Mouse (Mus musculus) thymus, adult 18-20 months (tissue): ENCODE measurements around the gene Il20.

ENCODE experiments used
- DNase-seq, 2 experiments: peaks; one replicate each; pipeline ENCODE4 v3.0.0; 2022; ENCODE audit warnings: mixed read lengths in 2 of 2

Gene Il20

DNA sequence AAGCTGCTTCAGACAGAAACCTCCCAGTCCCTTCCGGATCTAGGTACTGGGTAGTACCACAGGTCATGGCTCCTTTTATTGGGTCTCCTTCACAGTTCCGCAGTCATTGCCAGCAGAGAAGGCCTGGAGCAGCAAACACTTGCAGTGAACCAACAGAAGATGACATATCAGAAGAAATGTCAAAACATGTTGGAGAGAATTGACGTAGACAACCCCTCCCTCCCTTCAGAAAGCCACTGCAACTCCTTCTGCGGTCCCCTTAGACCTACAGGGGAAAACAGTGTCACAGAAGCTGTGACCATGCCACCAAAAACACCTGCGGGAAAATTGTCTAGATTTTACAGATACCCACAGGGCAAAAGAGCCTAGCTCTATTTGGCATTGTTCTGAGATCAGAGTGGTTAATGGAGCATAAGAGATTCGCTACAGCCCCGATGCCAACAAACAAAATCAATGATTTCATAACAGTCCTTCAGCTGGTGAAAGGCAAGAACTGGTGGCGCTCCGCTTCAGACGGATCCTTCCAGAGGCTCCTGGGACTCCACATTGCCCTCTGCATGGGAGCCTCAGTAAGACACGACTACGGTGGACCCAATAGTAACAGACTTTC lies at the start of gene Il20:
Gene Il20 (minus strand): TSS at position 51 of the 610 bp plus-strand sequence.
- DNase-seq = no peak

DNA sequence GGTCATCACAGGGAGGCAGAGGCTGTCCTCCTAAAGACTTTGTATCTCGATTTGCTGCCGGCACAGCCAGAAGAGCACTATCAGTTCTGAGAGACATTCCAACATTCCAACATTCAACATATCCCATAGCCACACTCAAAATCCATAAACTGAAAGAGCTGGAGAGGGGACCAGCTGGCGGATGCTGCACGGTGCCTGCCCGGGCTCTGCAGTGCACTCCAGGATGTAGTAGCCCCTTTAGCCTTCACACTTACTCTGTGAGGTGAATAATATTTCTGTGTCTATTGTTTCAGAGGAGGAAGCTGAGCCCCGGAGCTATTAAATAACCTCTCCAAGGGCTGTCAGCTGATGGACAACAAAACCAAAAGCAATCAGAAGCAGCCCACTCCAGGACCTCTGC lies 35.7 kb upstream of the Il20 start:
- DNase-seq = no peak

DNA sequence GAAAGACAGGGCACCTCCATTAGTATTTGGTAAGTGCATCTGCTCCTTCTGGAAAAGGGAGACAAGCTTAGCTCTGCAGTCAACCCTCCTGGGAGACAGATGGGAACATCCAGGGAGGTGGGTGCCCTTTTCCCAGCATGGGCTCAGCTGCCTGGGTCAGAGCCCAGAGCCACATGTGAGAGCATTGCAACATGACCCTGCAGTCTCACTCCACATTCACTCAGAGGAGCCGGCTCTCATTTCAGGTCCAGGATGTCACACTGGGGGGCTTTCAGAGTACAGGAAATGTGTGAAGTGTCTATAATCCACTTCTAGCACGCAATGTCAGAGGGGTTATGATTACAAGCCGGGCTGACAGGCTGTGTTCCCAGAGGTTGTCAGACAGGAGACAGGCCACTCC lies 30.6 kb upstream of the Il20 start:
- DNase-seq = no peak

DNA sequence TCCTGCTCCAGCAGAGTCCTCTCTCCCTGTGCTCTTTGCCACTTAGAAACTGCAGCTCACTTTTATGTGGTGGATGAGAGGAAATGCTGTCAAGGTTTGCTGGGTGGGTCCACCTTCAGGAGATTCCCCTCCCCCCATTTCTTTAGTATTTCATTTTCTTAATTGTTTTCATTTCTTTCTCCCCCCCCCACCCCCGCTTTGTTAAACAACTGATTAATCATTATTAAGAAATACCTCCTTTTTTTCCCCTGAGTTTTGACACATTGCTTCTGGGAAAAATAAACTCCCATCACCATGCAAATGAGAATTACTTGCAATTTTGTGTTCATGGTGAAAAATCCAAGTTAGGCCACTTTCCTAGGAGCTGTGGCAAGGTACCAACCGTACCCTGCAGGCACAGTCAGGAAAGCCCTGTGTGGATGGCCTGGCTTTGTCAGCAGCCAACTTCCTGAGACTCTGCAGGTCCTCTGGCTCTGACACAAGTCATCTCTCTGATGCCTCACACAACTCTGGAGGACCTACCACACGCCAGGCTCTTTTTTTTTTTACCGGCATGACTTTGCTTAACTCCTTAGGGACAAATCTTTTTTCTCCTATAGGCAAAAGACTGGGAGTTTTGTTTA lies 28.9 kb upstream of the Il20 start, which contains the start of gene Il19:
Gene Il19 (minus strand): TSS at position 51 of the 623 bp plus-strand sequence.
- no peak for DNase-seq

DNA sequence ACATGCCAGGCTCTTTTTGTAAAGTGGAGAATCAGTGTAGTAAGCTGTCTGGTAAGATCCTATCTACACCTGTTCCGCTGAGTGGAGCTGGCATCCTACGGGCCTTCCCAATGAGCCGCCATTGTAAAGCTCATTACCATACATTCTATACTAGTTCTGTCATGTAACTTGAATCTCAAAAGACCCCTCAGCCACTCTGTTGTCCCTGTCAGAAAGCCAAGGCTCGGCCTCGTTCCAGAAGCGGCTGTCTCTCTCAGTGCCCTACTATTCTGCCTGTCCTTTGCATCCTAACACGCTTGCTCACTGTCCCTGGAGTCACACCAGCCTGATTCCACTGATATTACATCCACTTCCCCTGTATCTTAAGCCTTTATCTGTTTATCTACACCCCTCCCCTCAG lies 26.9 kb upstream of the Il20 start:
- DNase-seq = no peak

DNA sequence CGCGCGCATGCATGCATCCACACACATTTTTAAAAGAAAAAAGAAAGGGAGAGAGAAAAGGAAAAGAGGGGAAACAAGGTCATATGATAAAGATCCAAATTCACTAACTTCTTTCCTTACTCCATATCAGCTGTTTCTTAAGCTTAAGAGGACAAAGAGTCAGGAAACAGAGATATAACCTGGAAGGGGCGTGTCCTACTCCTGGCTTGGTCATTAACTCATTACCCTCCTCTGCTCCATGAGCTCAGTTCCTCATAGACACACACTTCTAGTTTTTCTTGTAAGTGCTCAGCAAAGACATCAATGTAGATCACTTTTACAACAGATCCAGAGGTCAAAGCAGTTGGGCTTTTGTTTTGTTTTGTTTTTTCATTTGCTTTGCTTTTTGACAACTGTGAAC lies 25.9 kb upstream of the Il20 start:
- no peak for DNase-seq

DNA sequence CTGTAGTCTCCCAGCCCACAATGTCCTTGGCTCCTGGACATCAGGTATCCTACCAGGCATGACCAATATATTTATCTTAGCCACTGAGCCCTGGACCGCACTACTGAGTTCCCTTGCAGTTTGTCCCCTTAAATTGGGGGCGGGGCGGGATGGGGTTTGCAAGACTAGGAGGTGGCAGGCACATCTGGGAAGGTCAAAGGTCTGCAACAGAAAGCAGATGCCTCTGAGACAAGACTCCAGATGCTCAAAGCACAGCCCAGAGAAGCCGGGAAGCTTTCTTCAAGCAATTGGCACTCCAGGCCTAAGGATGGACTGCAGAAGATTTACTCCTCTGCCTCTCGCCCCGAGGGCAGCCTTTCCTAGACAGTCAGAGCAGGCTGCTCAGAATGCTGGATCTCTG lies 25.1 kb upstream of the Il20 start:
- no peak for DNase-seq

DNA sequence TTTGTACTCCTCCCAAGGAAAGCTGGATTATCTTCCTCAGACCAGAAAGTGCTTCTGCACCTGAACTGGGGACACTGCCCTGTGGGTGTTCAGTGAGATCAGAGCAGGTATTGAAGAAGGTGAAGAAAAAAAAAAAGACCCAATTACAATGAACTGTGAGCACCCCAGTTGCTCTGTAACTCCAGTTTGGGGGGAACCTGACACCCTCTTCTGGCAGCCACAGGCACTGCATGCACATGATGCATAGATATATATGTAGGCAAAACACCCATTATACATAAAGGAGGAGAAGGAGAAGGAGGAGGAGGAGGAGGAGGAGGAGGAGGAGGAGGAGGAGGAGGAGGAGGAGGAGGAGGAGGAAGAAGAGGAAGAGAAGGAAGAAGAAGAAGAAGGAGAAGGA lies 15.2 kb upstream of the Il20 start:
- no peak for DNase-seq

DNA sequence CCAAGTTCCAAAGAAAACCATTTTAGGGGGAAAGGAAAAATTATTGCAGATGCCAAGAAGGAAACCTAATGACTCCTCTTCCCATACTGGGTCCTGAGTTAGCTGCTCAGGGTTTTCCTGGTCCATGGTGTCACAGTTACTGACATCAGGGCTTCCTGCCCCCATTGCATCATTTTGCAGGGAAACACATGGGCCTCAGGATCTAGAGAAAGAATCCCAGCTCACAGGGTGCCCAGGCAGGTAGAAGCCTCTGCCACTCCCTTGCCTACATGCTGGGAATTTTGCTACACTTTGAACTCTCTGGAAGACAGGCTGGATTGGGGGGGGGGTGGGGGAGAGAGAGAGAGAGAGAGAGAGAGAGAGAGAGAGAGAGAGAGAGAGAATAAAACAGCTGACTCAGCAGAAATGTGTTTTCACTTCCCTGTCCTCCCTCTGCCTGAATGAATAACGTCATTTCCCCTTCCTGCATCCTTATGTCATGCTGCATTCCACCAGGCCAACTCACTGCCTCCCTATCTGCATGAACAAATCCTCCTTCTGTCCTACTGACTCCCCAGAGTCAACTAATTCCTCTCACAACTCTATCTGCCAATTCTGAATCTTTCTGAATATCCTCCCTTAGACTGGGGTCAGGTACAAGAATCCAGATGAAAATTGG lies 7.2 kb upstream of the Il20 start:
- no peak for DNase-seq

DNA sequence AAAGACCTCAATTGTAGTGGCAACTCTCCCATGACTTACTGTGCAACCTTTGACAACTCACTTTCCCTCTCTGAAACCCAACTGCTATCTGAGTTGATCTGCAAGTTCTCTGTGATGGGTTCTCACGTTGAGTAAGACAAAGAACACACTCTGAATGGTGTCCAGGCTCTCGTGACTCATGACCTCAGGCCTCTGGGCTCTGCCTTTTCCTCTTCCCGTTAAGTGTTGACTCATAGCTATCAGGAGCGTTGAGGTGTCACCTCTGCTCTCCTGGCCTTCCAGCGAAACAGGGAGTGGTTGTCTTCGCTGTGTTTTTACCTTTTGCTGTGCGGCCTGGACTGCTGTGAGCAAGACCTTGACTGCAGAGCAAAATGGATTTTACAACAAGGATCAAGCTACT lies 8.7 kb downstream of the Il20 start:
- no peak for DNase-seq

DNA sequence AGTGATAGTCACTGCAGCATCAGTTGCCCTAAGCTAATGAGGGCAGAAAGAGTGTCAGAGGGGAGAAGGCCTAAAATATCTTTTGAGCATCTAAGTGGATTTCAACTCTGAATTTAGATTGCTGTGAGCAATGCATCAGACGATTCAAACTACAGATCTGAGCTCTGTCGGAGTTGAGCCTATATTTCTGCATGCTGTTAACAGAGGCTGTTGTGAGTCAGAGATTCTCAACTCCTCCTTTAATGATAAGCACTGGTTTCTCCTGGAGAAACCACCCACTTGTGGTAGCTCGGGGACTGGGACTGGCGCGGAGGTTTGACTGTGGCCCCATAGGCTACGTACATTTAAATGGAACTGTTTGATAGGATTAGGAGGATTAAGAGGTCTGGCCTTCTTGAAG lies 16.8 kb downstream of the Il20 start:
- DNase-seq = no peak

DNA sequence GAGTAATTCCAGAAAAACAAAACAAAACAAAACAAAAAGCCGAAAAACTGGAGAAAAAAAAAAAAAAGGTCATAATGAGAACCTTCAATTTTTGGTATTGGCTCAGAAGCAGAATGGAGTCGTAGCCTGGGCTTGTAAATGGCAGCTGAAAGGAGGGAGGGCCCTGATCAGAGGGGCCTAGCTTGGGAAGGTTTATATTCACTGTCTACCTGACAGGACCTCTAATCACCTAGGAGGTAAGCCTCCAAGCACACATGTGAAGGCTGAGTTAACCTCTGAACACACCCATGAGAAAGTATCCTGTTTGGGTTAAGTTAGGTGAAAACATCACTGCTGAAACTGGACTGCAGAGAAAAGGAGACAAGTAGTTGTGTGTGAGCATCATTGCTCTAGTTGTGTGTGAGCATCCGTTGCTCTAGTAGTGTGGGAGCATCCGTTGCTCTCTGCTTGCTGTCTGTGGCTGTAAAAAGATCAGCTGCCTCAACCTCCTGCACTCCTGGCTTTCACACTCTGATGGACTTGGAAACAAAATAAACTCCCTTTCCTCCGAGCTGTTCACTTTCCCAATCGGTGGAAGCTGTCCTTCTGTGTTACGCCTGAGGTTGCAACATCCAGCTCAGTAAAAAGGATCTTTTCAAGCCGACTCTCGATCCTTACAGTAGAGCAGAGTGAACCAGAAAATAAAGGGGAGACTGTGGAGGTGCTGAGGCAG lies 17.8 kb downstream of the Il20 start:
- no peak for DNase-seq

DNA sequence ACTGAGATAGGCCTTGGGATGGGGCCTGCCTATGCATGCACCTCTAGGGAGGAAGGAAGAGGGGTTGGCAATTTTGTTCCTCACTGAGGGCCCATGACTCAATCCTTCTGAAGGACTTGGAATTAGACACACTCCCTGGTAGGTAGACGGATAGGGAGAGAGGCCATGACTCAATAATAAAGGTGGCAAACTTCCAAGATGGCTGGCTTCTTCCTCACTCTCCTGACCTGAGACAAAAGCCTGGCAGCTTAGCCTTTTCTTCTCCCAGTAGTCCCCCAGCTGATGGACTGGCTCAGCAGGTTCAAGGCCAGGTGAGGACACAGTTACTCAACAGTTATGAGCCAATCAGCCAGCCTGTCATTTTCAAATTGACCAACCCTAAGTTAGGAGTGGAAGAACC lies 18.8 kb downstream of the Il20 start:
- no peak for DNase-seq

DNA sequence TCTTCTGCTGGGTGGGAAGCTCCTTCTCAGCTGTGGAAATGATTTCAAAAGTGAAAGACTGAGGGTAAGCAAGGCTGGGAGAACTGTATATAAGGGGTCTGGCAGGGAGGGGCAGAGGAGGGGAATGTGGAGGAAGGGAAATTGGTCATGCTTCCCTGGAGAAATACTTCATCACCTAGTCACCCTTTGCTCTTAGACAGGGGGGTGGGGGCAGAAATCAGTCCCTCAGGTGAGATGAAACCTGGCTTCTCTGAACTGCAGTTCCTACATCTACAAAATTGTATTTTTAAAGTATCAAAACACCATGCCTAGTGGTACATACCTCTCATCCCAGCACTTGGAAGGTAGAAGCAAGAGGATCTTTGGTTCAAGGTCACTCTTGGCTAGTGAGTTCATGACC lies 23.9 kb downstream of the Il20 start, which contains the start of gene Il24:
Gene Il24 (minus strand): TSS at position 101 of the 400 bp plus-strand sequence.
- DNase-seq = no peak

DNA sequence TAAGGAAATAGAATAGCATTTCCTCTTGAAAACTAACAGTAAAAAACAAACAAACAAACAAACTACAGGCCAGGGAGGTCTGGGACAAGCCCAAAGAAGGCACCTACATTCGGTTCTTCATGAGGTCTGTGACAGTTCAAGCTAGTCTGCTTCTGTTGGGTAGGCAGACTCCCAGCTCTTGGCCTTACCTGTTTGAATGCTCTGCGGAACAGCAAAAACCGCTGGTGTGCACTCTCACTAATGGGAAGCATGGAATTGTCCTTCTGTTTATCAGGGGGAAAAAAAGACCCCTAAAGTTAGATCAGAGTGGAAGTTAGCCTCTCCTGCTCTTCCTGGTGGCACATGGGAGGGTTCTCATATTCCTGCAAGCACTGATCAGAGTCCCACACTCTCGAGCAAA lies 28.1 kb downstream of the Il20 start:
- DNase-seq = no peak

DNA sequence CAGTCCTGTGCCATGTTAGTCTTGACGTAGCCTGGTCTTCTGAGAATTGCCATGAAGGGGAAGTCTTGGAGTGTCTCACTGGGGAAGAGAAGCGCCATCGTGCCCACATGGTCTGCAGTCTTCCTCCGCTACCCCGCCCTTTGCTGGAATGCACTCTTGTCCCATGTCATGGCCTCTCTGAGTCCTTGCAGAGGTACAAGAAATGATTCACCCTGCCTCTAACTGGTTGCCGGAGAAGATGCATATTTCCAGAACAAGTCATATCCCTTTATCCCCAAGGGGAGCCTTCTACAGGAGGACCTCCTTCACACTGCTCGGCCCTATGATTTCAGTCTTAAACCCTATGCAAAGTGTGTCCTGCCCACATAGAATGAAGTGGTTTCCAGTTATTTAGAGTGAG lies 31.3 kb downstream of the Il20 start:
- DNase-seq = no peak

DNA sequence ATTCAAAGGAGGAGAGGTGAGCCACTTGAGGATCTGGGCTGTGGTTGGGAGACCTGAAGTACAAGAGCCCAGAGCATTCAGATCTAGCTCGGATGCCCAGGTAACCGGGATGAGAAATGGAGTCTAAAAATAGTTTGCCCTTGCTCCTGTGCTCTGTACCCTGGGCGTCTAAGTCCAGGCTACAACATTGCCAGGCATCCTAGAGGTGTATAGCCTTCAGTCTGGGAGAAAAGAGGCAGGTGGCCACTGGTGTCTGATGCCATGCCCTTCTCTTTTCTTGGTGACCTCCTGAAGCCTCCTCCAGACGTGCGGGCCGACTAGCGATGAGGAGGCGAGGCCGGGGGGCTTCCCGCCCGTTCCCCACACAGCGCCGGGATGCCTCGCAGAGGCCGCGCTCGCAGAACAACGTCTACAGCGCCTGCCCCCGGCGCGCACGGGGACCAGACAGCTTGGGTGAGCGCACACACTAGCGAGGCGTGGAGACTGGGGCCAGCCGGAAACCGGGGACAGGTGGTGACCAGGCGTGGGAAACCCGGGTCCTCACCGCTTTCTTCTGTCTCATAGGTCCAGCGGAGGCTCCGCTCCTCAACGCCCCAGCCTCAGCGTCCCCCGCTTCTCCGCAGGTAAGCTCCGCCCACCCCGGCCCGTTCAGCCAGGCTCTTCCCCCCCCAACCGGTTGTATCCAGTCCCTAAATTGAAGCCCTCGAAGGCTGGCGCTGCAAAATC lies 33.2 kb downstream of the Il20 start:
- DNase-seq = no peak

DNA sequence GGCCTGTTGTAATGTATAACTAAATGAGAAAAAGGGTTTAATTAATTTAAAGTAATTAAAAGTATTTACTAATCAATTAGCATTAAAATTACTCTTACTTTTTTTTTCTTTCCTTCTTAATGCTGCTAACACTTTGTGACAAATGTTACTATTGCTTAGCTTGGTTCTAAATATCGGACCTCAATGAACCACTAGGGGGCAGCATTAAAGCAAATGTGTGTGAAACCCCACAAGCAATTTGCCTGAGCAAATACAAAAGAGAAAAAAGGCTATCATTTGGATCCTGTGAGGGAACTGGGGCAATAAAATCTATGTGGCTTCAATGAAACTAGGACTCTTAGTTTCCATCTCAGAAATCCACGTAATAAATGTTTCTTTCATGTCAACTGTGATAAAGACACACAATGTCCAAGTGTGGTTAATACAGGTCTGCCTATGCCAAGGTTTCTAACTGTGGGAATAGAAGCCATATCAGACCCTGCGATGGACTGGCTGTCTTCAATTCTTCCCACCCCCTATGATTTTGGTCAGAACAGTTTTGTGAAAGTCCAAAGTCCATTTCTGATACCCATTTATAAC lies 34.2 kb downstream of the Il20 start:
- no peak for DNase-seq

DNA sequence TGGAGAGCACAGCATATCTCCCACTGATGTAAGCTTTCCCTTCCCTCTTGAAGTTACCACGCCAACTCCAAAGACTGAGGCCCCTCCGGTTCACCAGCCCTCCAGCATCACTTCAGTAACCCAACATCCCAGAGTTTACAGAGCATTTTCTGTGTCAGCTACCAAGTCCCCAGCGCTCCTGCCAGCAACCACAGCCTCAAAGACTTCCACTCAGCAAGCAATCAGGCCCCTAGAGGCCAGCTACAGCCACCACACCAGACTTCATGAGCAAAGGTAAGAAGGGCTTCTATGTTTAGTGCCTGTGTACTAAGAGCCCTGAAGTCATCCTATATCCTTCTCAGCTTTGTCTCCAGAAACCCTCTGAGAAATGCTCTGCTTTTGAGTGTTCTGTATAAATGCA lies 35.3 kb downstream of the Il20 start:
- no peak for DNase-seq

DNA sequence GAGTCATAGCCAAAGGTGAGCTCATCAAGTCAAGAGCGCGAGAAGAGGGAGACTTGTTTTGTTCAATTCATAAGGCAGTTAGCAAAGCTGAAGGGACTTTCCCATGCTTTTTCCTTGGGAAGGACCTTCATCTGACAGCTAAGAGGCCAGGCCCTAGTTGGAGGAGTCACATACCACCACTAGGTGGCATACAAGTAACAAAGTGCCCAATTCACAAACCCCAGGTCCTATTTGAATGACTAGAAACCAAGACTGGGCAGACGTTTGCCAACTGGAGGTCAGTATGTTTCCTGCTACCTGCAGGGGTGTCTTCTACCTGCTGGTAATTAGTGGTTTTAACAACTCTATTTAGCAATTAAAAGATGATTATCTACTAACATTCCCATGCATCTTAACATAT lies 36.1 kb downstream of the Il20 start:
- no peak for DNase-seq

DNA sequence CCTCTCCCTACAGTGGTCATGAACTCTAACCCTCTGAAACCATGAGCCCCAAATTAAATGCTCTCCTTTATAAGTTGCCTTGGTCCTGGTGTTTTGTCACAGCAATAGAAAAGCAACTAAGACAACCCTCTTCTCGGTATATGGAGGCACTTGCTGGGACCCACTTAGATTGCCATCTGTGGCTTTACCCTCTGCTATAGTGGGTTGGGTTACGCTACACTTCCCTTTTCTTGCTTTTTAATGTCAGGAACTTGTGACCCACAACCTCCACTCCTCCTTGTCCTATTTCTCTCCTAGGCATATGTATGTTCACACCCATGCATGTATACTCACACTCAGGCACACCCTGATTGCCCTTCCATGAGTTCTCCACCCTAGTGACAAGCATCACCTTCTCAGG lies 38.3 kb downstream of the Il20 start:
- no peak for DNase-seq

DNA sequence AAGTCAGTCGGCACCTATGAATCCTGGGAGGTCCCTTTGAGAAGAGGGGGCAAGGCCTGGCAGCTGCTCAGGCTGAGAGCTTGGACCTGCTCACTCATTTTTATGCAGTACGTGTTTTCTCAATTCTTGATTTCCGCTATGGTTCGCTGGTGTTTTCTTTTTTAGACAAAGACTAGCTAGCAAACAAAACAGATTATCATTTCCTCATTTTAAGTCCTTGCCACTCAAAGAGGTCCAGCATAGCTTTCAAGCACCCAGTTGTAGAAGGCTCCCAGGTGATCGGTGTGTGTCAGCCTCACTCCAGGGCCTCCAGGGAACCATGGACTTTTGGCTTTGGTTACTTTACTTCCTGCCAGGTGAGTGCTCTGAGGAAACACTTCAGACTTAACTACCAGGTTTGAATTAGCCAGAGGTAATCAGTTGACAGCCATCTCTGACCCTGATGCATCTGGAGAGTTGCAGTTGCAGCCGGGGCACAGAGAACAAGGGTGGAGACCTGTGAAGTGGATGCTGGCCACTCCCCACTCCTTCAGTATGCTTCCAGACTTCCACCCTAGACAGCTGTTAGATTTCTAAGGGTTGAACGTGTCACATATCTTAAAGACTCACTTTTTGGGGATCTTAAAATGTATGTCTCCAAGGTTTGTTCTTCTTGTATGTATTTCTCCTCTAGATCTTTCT lies 45.6 kb downstream of the Il20 start, which contains the start of gene Fcmr:
Gene Fcmr (plus strand): TSS at position 129 of the 681 bp plus-strand sequence.
- no peak for DNase-seq
